Comparison of ENCODE assay signal across 8 mouse cellular contexts in genomic region chr12:54655292-54656038, GRCm38 (mm10). TPM values are rescaled to one million over a fixed set of nuclear protein-coding genes. Genes with fewer than 3 reads are reported as not detected.
DNase-seq lines count a peak whose midpoint lies in the region; ATAC-seq lines count a peak whose summit lies in the region.

No protein-coding gene starts in this region.

- H3K27ac ChIP-seq in intestine, embryonic 14.5 days (ENCODE audit: low read depth): peak overlapping the region; percentile 85; the same call in 1 of the 2 replicates
- H3K27ac ChIP-seq in neural tube, embryonic 12.5 days: no peak overlapping the region; the same call in 1 of the 2 replicates

- WGBS in intestine, embryonic 14.5 days: 22% methylated on average over 16 of the region's 16 CpGs
- WGBS in neural tube, embryonic 12.5 days: 28% methylated on average over 16 of the region's 16 CpGs

- ATAC-seq in erythroblast, adult 5-6 weeks (replicated peaks; ENCODE audit: low FRiP score, poor library complexity, severe bottlenecking): no peak
- ATAC-seq in intestine, embryonic 14.5 days (replicated peaks; ENCODE audit: low FRiP score, low TSS enrichment, low read depth): no peak
- ATAC-seq in neural tube, embryonic 12.5 days (ENCODE audit: low FRiP score, low read depth): no peak

- peak overlapping the region; percentile 67 for H3K4me2 ChIP-seq in intestine, embryonic 14.5 days (ENCODE audit: low read length)
- peak overlapping the region; percentile 73 for H3K4me2 ChIP-seq in neural tube, embryonic 12.5 days (replicated peaks)

- H3K36me3 ChIP-seq in erythroblast, embryonic 14.5 days (ENCODE audit: control insufficient read depth): peaks cover 7% of the 10 kb centered on the region
- 0 out of 2 replicates have a peak, but pooled peaks cover 2% of the 10 kb centered on the region for H3K36me3 ChIP-seq in intestine, embryonic 14.5 days (ENCODE audit: control insufficient read depth, insufficient read depth, low read length)
- no peaks in the 10 kb centered on the region for H3K36me3 ChIP-seq in neural tube, embryonic 12.5 days

- H3K4me1 ChIP-seq in erythroblast, embryonic 14.5 days (ENCODE audit: control insufficient read depth): peaks cover 46% of the 10 kb centered on the region
- peaks cover 18% of the 10 kb centered on the region for H3K4me1 ChIP-seq in intestine, embryonic 14.5 days (replicated peaks; ENCODE audit: control insufficient read depth, insufficient read depth, low read length)
- H3K4me1 ChIP-seq in neural tube, embryonic 12.5 days: peaks cover 36% of the 10 kb centered on the region

- no peaks in the 10 kb centered on the region for H3K27me3 ChIP-seq in erythroblast, embryonic 14.5 days (ENCODE audit: control insufficient read depth)
- no peaks in the 10 kb centered on the region for H3K27me3 ChIP-seq in intestine, embryonic 14.5 days (replicated peaks; ENCODE audit: control insufficient read depth, insufficient read depth, low read length)
- no peaks in the 10 kb centered on the region for H3K27me3 ChIP-seq in neural tube, embryonic 12.5 days (replicated peaks)

- H3K9ac ChIP-seq in intestine, embryonic 14.5 days (ENCODE audit: low read length): peak overlapping the region; percentile 68
- peak overlapping the region; percentile 79 for H3K9ac ChIP-seq in neural tube, embryonic 12.5 days

- H3K4me3 ChIP-seq in erythroblast, embryonic 14.5 days (replicated peaks): peak overlapping the region; percentile 84
- peak overlapping the region; percentile 58 for H3K4me3 ChIP-seq in intestine, embryonic 14.5 days (ENCODE audit: low read depth, low read length)
- H3K4me3 ChIP-seq in neural tube, embryonic 12.5 days: peak overlapping the region; percentile 69

- DNase-seq in 3T3-L1 (ENCODE audit: low read depth, low spot score): peak; percentile 62
- peak; percentile 30 for DNase-seq in c-Kit-positive CD71-positive TER-119-negative erythroid progenitor cells, embryonic 14.5 days (ENCODE audit: low read depth)
- no peak for DNase-seq in intestine, embryonic 14.5 days (ENCODE audit: low spot score)
- no peak for DNase-seq in left cerebral cortex, adult 11 months (ENCODE audit: low spot score)
- DNase-seq in ovary, postnatal 10 days (ENCODE audit: low spot score): no peak

- H3K9me3 ChIP-seq in erythroblast, embryonic 14.5 days (ENCODE audit: control insufficient read depth, low read length): no peaks in the 10 kb centered on the region
- H3K9me3 ChIP-seq in intestine, embryonic 14.5 days (ENCODE audit: control insufficient read depth, low read length): no peaks in the 10 kb centered on the region
- no peaks in the 10 kb centered on the region for H3K9me3 ChIP-seq in neural tube, embryonic 12.5 days

RNA-seq across cellular contexts. Expression of gene Sptssa, which starts 0.9 kb away (rescaled TPM):
- polyA plus RNA-seq in erythroblast, embryonic 14.5 days (2012): 0.04 and 0.14 TPM in 2 replicates
- total RNA-seq in erythroblast, adult 5-6 weeks (2015; ENCODE audit: low replicate concordance): 42.0 and 44.8 TPM in 2 replicates
- 23.0 and 27.3 TPM in 2 replicates for total RNA-seq in erythroblast, adult 5-6 weeks (2017; ENCODE audit: low replicate concordance)
- 216 and 224 TPM in 2 replicates for polyA plus RNA-seq in intestine, embryonic 14.5 days (2014; fragmentation: Nextera tagmentation; extraction: Ambion mirVana)
- polyA plus RNA-seq in neural tube, embryonic 12.5 days (2016; fragmentation: Nextera tagmentation; extraction: Ambion mirVana): 169 and 171 TPM in 2 replicates

RNA-seq across cellular contexts. Expression of gene Eapp, which starts 40.2 kb away (rescaled TPM):
- polyA plus RNA-seq in erythroblast, embryonic 14.5 days (2012): 3.7 and 5.9 TPM in 2 replicates
- total RNA-seq in erythroblast, adult 5-6 weeks (2015; ENCODE audit: low replicate concordance): 13.6 and 16.1 TPM in 2 replicates
- 34.8 and 40.4 TPM in 2 replicates for total RNA-seq in erythroblast, adult 5-6 weeks (2017; ENCODE audit: low replicate concordance)
- polyA plus RNA-seq in intestine, embryonic 14.5 days (2014; fragmentation: Nextera tagmentation; extraction: Ambion mirVana): 59.2 and 61.5 TPM in 2 replicates
- 71.3 and 81.3 TPM in 2 replicates for polyA plus RNA-seq in neural tube, embryonic 12.5 days (2016; fragmentation: Nextera tagmentation; extraction: Ambion mirVana)

Comparison
In these comparisons a context has a peak if more than half of its experiments do, and no peak if none do; other contexts are left out.
1. DNase-seq: peak in 3T3-L1 (single experiment) and c-Kit-positive CD71-positive TER-119-negative erythroid progenitor cells, embryonic 14.5 days (single experiment); none in intestine, embryonic 14.5 days (single experiment), left cerebral cortex, adult 11 months (single experiment) and ovary, postnatal 10 days (single experiment).
2. RNA of gene Sptssa, which starts 0.9 kb away (polyA plus RNA-seq): 216 to 224 TPM in intestine, embryonic 14.5 days and 169 to 171 TPM in neural tube, embryonic 12.5 days; 0.04 to 0.14 TPM in erythroblast, embryonic 14.5 days; every median in the first group is over 100 times any median in the second.
3. Peak in every context shown above with its lines, with median percentiles within 50 percentile points of each other: H3K4me3 ChIP-seq.